Mouse (Mus musculus) intestine, embryonic 15.5 days (tissue): ENCODE data around the gene Pi4k2b. TPM values are rescaled to one million over a fixed set of nuclear protein-coding genes. Genes with fewer than 3 reads are reported as not detected.

Source experiments
- polyA plus RNA-seq: library from polyadenylated mRNA; unstranded; fragments of >200 nt; fragmentation: Nextera tagmentation; extraction: Ambion mirVana; gene quantifications from 2 replicates; pipeline ENCODE4 v1.2.1, GENCODE M21; 2015

The Pi4k2b gene
- polyA plus RNA-seq, 1 experiment from 2014 or later = 23.4 TPM

Other genes with a start within 250 kb of the Pi4k2b start
- 8.5 and 9.4 TPM in 2 replicates for gene Lgi2, start 175.1 kb upstream of the Pi4k2b start, polyA plus RNA-seq
- gene Sepsecs, start 71.9 kb upstream of the Pi4k2b start, polyA plus RNA-seq = 11.5 and 12.4 TPM in 2 replicates
- 12.3 and 12.7 TPM in 2 replicates for gene Zcchc4, start 33.8 kb downstream of the Pi4k2b start, polyA plus RNA-seq
- 73.8 and 78.8 TPM in 2 replicates for gene Anapc4, start 92.4 kb downstream of the Pi4k2b start, polyA plus RNA-seq